Mouse (Mus musculus): Measurements from ENCODE around the gene Tenm1. TPM values are rescaled to one million over a fixed set of nuclear protein-coding genes. Genes with fewer than 3 reads are reported as not detected.

Tenm1 gene
- total and polyA plus RNA-seq, 2 experiments = not detected

DNA sequence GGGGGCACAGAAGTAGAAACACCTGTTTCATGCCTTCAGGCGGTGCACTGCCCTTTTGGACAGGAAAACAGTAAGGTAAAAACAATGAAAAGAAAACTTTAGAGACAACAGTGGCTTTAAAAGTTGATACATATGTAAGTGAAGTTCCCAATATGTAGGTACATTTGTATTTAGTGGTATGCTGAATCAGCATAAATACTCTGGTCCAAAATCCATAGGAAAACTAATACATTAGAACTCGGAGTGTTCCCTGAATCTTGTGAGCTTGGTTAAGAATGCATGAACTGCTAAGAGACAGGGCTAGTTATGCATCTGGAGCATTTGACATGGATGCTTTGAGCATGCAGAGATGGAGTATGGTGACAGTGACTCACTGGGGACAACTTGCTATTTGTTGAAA is 906.1 kb downstream of the Tenm1 start:
- 85% methylated on average over 2 of the region's 2 CpGs for WGBS
- Histone ChIP-seq H3K4me1 (ENCODE audit: control insufficient read depth, insufficient read depth, low read length) (no peaks in the 10 kb centered on the region), H3K27ac (replicated peaks; ENCODE audit: insufficient read depth, low read depth, low read length) (no peak overlapping the region), H3K79me2 (ENCODE audit: control insufficient read depth, insufficient read depth, low read length) (no peaks in the 10 kb centered on the region), H3K4me3 (ENCODE audit: insufficient read depth, low read depth, low read length) (no peak overlapping the region), H3K9ac (ENCODE audit: low read depth, low read length) (no peak overlapping the region), H3K27me3 (ENCODE audit: control insufficient read depth, insufficient read depth, low read length) (no peaks in the 10 kb centered on the region), H3K36me3 (ENCODE audit: control insufficient read depth, insufficient read depth, low read length) (no peaks in the 10 kb centered on the region)
- no peak for DNase-seq (ENCODE audit: extremely low read depth, low read depth, low spot score)
- TF ChIP-seq CTCF (IDR thresholded peaks at IDR 0.05; ENCODE audit: low read depth, low read length) (no peak), POLR2A (IDR thresholded peaks at IDR 0.05; ENCODE audit: extremely low read depth, insufficient read depth, low read length) (no peak)

GRCm38 (mm10) chrX:42512567-42512966 is 916.4 kb downstream of the Tenm1 start:
- Histone ChIP-seq H3K4me3 (ENCODE audit: insufficient read depth, low read depth, low read length) (no peak overlapping the region), H3K4me1 (ENCODE audit: control insufficient read depth, insufficient read depth, low read length) (no peaks in the 10 kb centered on the region), H3K27ac (replicated peaks; ENCODE audit: insufficient read depth, low read depth, low read length) (no peak overlapping the region), H3K36me3 (ENCODE audit: control insufficient read depth, insufficient read depth, low read length) (no peaks in the 10 kb centered on the region), H3K27me3 (ENCODE audit: control insufficient read depth, insufficient read depth, low read length) (no peaks in the 10 kb centered on the region), H3K9ac (ENCODE audit: low read depth, low read length) (no peak overlapping the region), H3K79me2 (ENCODE audit: control insufficient read depth, insufficient read depth, low read length) (no peaks in the 10 kb centered on the region)
- DNase-seq (ENCODE audit: extremely low read depth, low read depth, low spot score) = peak; percentile 0
- no peak for TF ChIP-seq POLR2A (IDR thresholded peaks at IDR 0.05; ENCODE audit: extremely low read depth, insufficient read depth, low read length)
- peak; percentile 38; the same call in 1 of the 2 replicates for TF ChIP-seq CTCF (IDR thresholded peaks at IDR 0.05; ENCODE audit: low read depth, low read length)

DNA sequence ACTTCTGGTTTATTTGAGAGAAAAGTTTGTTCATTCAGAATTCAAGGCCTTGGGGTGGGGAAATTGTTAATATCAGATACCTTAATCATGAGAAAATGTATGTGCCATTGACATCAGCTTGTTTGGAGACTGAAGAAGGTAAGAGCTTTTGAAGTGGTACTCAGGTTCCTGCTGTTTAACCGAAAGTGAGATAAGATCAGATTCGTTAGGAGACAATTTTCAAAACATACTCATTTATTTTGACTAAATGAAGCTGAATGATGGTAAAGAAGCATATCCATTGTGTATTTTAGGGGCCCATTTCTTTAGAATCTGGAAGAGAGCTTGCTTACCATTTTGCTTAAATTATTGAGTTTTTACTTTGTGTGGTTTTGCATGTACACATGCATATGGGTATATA is 917.8 kb downstream of the Tenm1 start:
- 90% methylated on average over 2 of the region's 2 CpGs for WGBS
- TF ChIP-seq CTCF (IDR thresholded peaks at IDR 0.05; ENCODE audit: low read depth, low read length) (no peak), POLR2A (IDR thresholded peaks at IDR 0.05; ENCODE audit: extremely low read depth, insufficient read depth, low read length) (no peak)
- H3K4me1 ChIP-seq (ENCODE audit: control insufficient read depth, insufficient read depth, low read length) = no peaks in the 10 kb centered on the region
- no peak overlapping the region for H3K9ac ChIP-seq (ENCODE audit: low read depth, low read length)
- no peak overlapping the region for H3K4me3 ChIP-seq (ENCODE audit: insufficient read depth, low read depth, low read length)
- H3K79me2 ChIP-seq (ENCODE audit: control insufficient read depth, insufficient read depth, low read length) = no peaks in the 10 kb centered on the region
- no peaks in the 10 kb centered on the region for H3K36me3 ChIP-seq (ENCODE audit: control insufficient read depth, insufficient read depth, low read length)
- H3K27ac ChIP-seq (replicated peaks; ENCODE audit: insufficient read depth, low read depth, low read length) = no peak overlapping the region
- no peak for DNase-seq (ENCODE audit: extremely low read depth, low read depth, low spot score)
- no peaks in the 10 kb centered on the region for H3K27me3 ChIP-seq (ENCODE audit: control insufficient read depth, insufficient read depth, low read length)

DNA sequence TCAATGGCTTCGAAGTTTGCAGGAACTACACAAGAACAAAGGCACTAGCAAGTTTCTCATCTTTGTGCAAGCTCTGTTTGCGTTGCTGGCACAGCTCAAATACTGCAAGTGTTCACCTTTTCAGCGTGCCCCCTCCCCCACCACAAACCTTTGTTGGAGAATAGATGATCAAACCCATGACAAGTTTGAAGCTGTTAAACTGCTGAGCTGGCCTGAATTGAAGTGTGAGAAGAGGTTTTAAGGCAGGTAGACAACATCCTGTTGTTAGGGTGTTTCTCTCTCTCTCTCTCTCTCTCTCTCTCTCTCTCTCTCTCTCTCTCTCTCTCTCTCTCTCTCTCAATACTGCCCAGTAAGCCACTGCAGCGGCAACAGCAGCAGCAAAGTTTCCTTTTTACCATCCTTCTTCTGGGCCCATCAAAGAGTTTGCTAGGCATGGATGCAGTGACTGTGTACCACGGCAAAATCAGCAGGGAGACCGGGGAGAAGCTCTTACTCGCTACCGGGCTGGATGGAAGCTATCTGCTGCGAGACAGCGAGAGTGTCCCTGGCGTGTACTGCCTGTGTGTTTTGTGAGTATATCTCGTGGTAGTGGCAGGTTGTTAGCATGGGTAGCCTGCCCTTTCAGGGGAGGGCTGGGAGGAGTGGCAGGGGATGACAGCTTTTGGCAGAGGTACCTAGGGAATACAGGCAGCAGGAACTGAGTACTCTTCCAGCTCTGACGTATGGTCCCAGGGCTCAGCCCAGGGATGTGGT is 926.5 kb downstream of the Tenm1 start, which contains the start of gene Sh2d1a:
TSS of gene Sh2d1a (plus strand) at position 163 of the 753 bp plus-strand sequence.
- H3K27me3 ChIP-seq (ENCODE audit: control insufficient read depth, insufficient read depth, low read length) = no peaks in the 10 kb centered on the region
- no peak for DNase-seq (ENCODE audit: extremely low read depth, low read depth, low spot score)
- WGBS = 70% methylated on average over 13 of the region's 13 CpGs

DNA sequence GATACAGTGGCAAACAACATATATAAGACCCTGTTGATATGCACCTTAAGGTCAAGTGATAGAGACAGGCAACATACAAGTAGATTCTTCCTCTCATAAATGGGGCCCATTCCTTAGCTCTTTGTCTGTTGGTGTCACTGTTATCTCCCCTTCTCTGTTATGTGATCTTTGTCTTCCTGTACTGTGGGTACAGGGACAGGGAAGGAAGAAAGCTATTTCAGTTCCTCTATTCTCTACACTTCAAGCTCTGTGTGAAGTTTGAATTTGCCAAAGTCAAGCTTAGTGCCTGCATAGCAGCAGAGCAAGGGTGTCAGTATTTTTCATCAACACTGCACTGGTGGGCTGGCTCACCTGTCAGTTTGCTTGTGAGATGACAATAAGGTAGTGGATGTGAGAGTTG is 928.4 kb downstream of the Tenm1 start:
- Histone ChIP-seq H3K4me1 (ENCODE audit: control insufficient read depth, insufficient read depth, low read length) (no peaks in the 10 kb centered on the region), H3K9ac (ENCODE audit: low read depth, low read length) (no peak overlapping the region), H3K36me3 (ENCODE audit: control insufficient read depth, insufficient read depth, low read length) (no peaks in the 10 kb centered on the region), H3K27me3 (ENCODE audit: control insufficient read depth, insufficient read depth, low read length) (no peaks in the 10 kb centered on the region), H3K27ac (replicated peaks; ENCODE audit: insufficient read depth, low read depth, low read length) (no peak overlapping the region), H3K4me3 (ENCODE audit: insufficient read depth, low read depth, low read length) (no peak overlapping the region), H3K79me2 (ENCODE audit: control insufficient read depth, insufficient read depth, low read length) (no peaks in the 10 kb centered on the region)
- no peak for TF ChIP-seq POLR2A (IDR thresholded peaks at IDR 0.05; ENCODE audit: extremely low read depth, insufficient read depth, low read length)
- TF ChIP-seq CTCF (IDR thresholded peaks at IDR 0.05; ENCODE audit: low read depth, low read length) = no peak
- DNase-seq (ENCODE audit: extremely low read depth, low read depth, low spot score) = no peak

More for the DNA sequence above, 926.5 kb downstream of the Tenm1 start, which contains the start of gene Sh2d1a:
- no peaks in the 10 kb centered on the region for H3K36me3 ChIP-seq (ENCODE audit: control insufficient read depth, insufficient read depth, low read length)
- TF ChIP-seq POLR2A (IDR thresholded peaks at IDR 0.05; ENCODE audit: extremely low read depth, insufficient read depth, low read length) = no peak
- no peak for TF ChIP-seq CTCF (IDR thresholded peaks at IDR 0.05; ENCODE audit: low read depth, low read length)
- no peak within 1 kb of the TSS for H3K4me3 ChIP-seq (ENCODE audit: insufficient read depth, low read depth, low read length)
- no peak within 1 kb of the TSS for H3K27ac ChIP-seq (replicated peaks; ENCODE audit: insufficient read depth, low read depth, low read length)
- no peaks in the 10 kb centered on the region for H3K4me1 ChIP-seq (ENCODE audit: control insufficient read depth, insufficient read depth, low read length)
- no peak within 1 kb of the TSS for H3K9ac ChIP-seq (ENCODE audit: low read depth, low read length)
- H3K79me2 ChIP-seq (ENCODE audit: control insufficient read depth, insufficient read depth, low read length) = no peaks in the 10 kb centered on the region

- Histone ChIP-seq H3K4me3 (ENCODE audit: insufficient read depth, low read depth, low read length) (no peak overlapping the region), H3K4me1 (ENCODE audit: control insufficient read depth, insufficient read depth, low read length) (no peaks in the 10 kb centered on the region), H3K79me2 (ENCODE audit: control insufficient read depth, insufficient read depth, low read length) (no peaks in the 10 kb centered on the region), H3K36me3 (ENCODE audit: control insufficient read depth, insufficient read depth, low read length) (no peaks in the 10 kb centered on the region), H3K27ac (replicated peaks; ENCODE audit: insufficient read depth, low read depth, low read length) (no peak overlapping the region), H3K9ac (ENCODE audit: low read depth, low read length) (no peak overlapping the region), H3K27me3 (ENCODE audit: control insufficient read depth, insufficient read depth, low read length) (no peaks in the 10 kb centered on the region)
- WGBS = 93% methylated on average over 8 of the region's 8 CpGs
- no peak for DNase-seq (ENCODE audit: extremely low read depth, low read depth, low spot score)
- TF ChIP-seq POLR2A (IDR thresholded peaks at IDR 0.05; ENCODE audit: extremely low read depth, insufficient read depth, low read length) (no peak), CTCF (IDR thresholded peaks at IDR 0.05; ENCODE audit: low read depth, low read length) (no peak)
These were observed 938.6 kb downstream of the Tenm1 start for GRCm38 (mm10) chrX:42490336-42490735.
